Mouse (Mus musculus) embryonic fibroblast, embryonic 13.5 days (primary cell): ENCODE measurements around the gene Il10rb.

Experiments
- CTCF ChIP-seq: IDR thresholded peaks from 2 replicates; pipeline ENCODE4 v1.5.1; 2011; ENCODE audit warnings: mild to moderate bottlenecking, control low read depth, low read length, moderate library complexity, borderline replicate concordance; ENCODE audit not compliant: insufficient read depth
- POLR2A ChIP-seq: IDR thresholded peaks from 2 replicates; pipeline ENCODE4 v1.6.1; 2011; ENCODE audit warnings: low read depth, mild to moderate bottlenecking, control low read depth, low read length, moderate library complexity

GRCm38 (mm10) chr16:91406585-91407220 lies 739 bp downstream of the Il10rb start:
- no peak for TF ChIP-seq CTCF
- 0 out of 2 replicates have a peak, but pooled peaks have one; percentile 21 for TF ChIP-seq POLR2A
